Mouse (Mus musculus) hematopoietic stem cell, adult 5-6 weeks (primary cell): ENCODE measurements around the gene Tfap4. TPM values are rescaled to one million over a fixed set of nuclear protein-coding genes. Genes with fewer than 3 reads are reported as not detected.
"Not testable (repeated sequence)": the region's sequence is repeated elsewhere in the genome, so short reads cannot be mapped to it uniquely, and the experiment has no call there.

Experiments used
- ATAC-seq, 2 experiments: fragments of 125-278 bp in 1 of 2; replicated peaks in 1 of 2; 2 replicates each; pipeline ENCODE4 v1.8.0; 2016 to 2017; ENCODE audit warnings: inconsistent platforms in 2 of 2, mild to moderate bottlenecking in 2 of 2, moderate number of reproducible peaks in 2 of 2, low read depth in 1 of 2, moderate TSS enrichment in 1 of 2; ENCODE audit not compliant: low FRiP score in 2 of 2, poor library complexity in 2 of 2, severe bottlenecking in 2 of 2, insufficient read depth in 1 of 2, low TSS enrichment in 1 of 2
- total RNA-seq: library from RNA; stranded (forward); fragments of 172-1452, 232-1000 nt; gene quantifications from 2 replicates; pipeline ENCODE4 v1.2.3, GENCODE M21; 2017

The Tfap4 gene
- total RNA-seq, 1 experiment from 2014 or later = 59.2 TPM

DNA sequence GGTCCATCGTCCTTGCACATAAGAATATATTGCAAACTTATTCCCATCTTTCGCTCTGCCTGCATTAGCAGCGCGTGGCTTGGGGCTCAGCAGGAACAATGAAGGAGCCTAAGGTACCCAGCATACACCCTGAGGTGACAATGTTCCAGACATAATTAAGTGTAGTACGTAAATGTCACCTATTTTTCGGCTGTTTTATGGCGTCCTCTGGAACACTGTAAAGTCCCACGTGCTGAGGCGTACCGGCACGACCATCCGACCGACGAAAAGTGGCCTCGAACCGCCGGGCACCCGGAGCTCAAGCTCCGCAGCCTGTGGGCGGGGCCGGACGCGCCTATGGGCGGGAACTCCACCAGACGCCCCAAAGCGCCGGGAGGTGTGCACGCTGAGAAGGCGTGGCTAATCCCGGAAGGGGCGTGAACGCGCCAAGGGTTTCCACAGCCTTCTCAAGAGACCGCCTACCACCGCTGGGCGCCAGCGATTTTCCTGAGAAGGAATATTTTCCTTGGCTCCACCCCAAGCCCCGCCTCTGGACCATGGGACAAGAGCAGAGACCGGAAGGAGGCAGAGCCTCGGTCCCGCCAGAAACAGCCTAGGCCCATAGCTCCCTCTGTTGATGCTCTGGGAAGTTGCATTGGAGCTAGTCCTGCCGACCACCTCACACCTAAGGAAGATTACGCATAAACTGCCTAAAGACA, 18.0 kb downstream of the Tfap4 start, which contains the start of gene Srl:
Srl (minus strand) TSS at position 316 of the 698 bp plus-strand sequence.
- ATAC-seq = peak; percentile 94 to 95

- ATAC-seq = no peak
Measured at GRCm38 (mm10) chr16:4541033-4541432, 18.6 kb downstream of the Tfap4 start.

DNA sequence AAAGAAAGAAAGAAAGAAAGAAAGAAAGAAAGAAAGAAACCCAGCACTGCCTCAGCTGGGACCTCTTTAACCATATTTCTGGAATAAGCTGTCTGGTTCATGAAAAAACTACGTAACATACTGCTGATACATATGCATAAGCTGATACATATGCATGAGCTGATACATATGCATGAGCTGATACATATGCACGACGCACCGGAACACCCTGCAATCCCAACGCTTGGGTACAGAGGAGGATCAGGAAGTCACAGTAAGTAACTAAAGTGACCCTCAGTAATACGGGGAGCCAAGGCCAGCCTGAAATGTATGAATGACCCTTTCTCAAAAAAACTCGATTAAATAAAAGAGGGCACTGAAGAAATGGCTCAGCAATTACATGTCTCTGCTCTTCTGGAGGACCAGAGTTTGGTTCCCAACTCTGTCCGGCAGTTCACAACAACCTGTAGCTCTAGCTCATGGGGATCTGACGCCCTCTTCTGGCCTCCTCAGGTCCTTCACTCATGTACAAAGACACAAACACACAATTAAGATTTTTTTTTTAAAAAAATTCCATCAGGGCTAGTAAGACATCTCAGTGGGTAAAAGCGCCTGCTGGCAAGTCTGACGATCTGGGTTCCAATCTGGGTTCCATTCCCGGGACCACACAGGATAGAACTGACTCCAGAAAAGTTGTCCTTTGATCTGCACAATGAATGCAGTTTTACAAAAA, 19.4 kb downstream of the Tfap4 start:
- no peak for ATAC-seq

- ATAC-seq = no peak
Measured at GRCm38 (mm10) chr16:4539521-4539920, 20.1 kb downstream of the Tfap4 start.

DNA sequence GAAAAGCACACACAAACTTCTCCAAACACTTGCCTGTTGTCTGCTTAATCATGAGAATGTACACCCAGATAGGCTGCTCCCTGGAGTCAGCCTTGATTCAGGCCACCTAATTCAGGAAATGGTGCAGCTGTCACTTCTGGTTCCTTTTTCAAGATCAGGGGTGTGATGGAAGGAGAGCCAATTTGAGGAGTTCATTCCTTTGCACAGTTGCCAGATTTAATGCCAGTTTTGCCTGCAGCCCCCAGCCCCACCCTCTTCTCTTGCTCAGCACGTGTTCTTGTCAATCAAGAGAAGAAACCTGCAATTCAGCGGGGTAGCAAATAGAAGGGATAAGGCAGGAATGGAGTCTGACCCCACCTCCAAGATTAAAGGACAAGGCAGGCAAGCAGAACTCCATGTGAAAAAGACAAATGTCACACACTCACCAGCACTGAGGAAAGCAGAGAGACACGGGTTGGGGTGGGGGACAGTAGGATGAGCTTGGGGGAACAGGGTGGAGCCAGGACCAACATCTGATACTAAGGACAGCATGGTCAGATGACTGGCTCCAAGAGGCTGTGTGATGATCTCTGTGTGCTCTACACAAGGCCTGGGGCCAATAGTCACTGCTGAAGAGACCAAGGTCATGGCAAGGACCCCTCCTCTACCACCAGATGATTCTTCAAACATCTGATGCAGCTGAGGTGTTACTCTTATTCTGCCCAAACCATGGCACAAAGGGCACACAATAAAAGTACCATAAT, 21.9 kb downstream of the Tfap4 start:
- no peak for ATAC-seq

DNA sequence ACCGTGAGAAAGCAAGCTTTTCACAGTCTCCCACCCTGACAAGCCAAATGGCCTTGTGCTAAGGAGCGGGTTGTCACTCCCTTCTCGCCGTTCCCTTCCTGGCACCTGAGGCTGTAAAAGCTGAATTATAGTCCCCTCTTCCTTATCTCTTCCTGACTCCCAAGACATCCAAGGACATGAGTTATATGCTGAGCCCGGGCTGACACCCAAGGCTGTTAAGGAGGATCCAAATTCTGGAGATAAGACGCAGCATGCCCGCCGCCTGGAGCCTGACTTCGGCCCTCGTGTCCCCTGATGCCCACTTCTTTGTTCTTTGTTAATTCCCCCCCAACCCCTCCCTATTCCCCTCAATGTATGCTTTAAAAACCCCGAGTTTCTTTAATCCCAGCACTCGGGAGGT, 32.3 kb downstream of the Tfap4 start:
- ATAC-seq = not testable (repeated sequence)

GRCm38 (mm10) chr16:4523313-4524004, 36.2 kb downstream of the Tfap4 start:
- no peak for ATAC-seq

- no peak for ATAC-seq
Measured at GRCm38 (mm10) chr16:4522879-4523278, 36.8 kb downstream of the Tfap4 start.

- ATAC-seq = no peak
Measured at GRCm38 (mm10) chr16:4521735-4522530, 37.7 kb downstream of the Tfap4 start.

DNA sequence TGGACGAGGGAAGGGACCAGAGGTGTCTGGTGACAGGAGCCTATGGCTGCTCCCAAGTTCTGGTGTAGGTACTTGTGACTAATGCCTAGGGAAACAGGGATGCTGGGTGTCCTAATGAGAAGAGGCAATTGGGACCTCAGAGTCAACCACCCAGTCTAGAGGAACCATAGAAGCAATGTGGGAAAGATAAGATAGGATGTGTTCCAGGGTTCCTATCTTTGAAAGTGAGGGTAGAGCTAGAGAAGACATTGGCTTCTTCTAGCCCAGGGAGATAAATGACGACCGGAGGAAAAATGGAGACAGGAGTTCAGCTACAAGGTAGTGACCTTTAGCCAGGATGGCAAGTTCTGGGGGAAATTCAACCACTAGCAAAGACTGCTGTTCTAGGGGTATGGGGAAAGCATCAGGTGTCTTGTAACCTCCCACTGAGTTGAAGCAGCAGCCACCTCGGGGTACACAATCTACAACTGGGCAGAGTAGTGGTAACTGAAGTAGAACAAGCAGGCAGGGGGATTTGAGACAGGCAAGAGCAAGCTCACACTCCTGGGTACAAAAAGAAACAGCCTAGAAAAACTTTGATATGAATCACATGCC, 38.5 kb downstream of the Tfap4 start:
- ATAC-seq = no peak

DNA sequence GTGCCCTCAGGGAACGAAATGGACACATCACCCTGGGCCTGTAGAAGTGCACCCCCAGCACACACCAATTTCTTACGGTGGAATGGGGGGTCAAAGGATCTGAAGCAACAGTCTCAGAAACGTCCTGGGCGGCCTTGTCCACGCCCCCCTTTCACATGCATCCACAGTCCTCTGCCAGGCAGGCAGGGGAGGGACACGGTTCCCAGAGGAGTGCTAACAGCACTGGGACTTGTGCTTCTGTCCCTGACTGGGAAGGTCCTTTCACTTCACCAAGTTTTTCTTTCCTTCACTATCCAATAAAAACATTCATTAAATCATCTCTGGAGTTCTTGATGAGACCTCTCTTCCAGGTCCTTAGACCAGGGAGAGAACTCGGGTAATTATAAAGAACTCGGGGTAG, 39.0 kb downstream of the Tfap4 start:
- ATAC-seq = no peak

DNA sequence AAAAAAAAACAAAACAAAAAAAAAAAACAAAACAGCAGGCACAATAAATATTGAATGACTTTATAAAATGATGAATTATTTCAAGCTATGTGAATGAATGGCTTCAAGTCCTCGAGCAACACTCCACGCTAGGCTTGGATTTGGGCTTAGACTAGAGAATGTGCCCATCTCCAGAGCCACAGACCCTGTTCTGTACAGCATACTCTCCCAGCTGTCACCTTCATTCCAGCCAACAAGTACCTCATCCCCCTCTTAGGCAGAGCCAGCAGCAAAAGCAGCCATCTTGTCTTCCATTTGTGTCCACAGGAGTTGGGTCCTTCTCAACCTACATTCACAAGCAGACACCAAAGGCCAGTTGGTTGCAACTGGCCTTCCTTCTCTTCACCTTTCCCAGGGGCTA, 39.8 kb downstream of the Tfap4 start:
- ATAC-seq = no peak

DNA sequence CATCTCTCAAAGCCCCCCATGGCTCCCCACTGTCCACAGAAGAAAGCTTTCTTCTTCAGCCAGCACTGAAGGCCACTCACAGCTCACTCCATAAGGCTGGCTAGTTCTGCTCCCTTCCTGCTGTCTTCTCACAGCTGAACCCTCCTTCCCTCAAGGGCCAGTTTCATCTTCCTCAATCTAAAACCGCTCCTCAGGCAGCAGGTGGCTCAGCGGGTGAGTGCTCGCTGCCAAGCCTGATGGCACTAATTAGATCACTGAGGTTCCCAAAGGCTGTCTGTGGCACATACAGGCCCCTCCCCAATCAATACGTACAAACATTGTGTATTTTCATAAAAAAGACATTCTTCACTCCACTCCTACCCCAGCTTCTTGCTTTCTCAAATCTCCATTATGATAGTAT, 40.5 kb downstream of the Tfap4 start:
- ATAC-seq = peak; percentile 57 to 71

- ATAC-seq = no peak
Measured at GRCm38 (mm10) chr16:4517906-4518305, 41.7 kb downstream of the Tfap4 start.

GRCm38 (mm10) chr16:4514383-4514782, 45.3 kb downstream of the Tfap4 start:
- no peak for ATAC-seq

DNA sequence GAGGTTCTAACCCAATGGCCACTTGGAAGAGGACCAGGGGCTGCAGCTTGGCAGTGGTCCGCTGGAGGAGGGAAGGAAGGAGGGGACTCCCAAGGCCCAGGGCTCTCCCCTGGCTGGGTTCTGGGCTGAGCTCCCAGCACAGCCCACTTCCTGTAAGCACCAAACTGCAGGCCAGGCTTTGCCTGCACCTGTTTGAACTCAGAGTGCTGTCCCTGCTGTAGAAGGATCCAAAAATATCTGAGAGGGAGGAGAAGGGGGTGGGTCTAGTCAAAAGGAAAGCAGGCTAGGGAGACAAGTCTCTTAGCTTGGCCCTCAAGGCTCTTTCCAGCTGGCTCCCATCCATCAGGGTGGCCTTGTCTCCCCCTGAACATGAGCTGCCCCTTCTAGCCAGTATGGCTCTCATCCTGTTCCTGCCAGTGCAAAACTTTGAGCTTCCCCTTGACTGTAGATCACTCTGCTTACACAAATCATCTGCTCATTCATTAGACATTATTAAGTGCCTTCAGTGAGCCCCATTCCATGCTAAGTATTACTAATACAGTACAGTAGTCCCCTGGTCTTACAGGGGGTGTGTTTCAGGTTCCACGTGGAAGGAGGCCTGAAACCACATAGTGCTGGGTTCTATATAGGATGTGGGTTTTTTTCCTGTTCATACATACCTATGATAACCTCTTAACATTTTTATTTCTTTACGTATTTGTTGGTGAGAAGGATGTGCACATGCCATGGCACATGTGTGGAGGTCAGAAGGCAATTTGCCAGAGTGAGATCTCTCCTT, 46.8 kb downstream of the Tfap4 start:
- ATAC-seq = peak; percentile 85 to 90
